Mouse (Mus musculus) small intestine, adult 2 months (tissue): ENCODE results near the gene Epb41l5. TPM values are rescaled to one million over a fixed set of nuclear protein-coding genes. Genes with fewer than 3 reads are reported as not detected.

ENCODE experiments used
- H3K27ac ChIP-seq: fragments of 200-500 bp; 2 replicates; pipeline ENCODE4 v1.5.1; 2012; ENCODE audit warnings: low read depth, low read length, control low read depth, inconsistent platforms; ENCODE audit not compliant: insufficient read depth
- H3K27me3 ChIP-seq: fragments of 200-500 bp; 2 replicates; pipeline ENCODE4 v1.6.1; 2012; ENCODE audit warnings: mild to moderate bottlenecking, moderate library complexity, low read length, inconsistent platforms; ENCODE audit not compliant: control insufficient read depth, insufficient read depth
- H3K36me3 ChIP-seq: fragments of 200-500 bp; 2 replicates; pipeline ENCODE4 v1.6.1; 2012; ENCODE audit warnings: mild to moderate bottlenecking, low read length, control low read depth, inconsistent platforms; ENCODE audit not compliant: control insufficient read depth, insufficient read depth
- H3K4me1 ChIP-seq: fragments of 200-500 bp; 2 replicates; pipeline ENCODE4 v1.6.1; 2012; ENCODE audit warnings: low read length, inconsistent platforms, mixed read lengths; ENCODE audit not compliant: control insufficient read depth, insufficient read depth, insufficient read length
- H3K4me3 ChIP-seq: fragments of 200-500 bp; 2 replicates; pipeline ENCODE4 v1.5.1; 2012; ENCODE audit warnings: low read depth, mild to moderate bottlenecking, control low read depth, inconsistent platforms, low read length, moderate library complexity
- CTCF ChIP-seq: fragments of 200-500 bp; IDR thresholded peaks from 2 replicates; pipeline ENCODE4 v1.5.1; 2012; ENCODE audit warnings: low read depth, mild to moderate bottlenecking, control low read depth, inconsistent platforms, low read length, moderate library complexity, mixed read lengths; ENCODE audit not compliant: insufficient replicate concordance, insufficient read length; ENCODE audit errors: extremely low read depth
- POLR2A ChIP-seq: fragments of 200-500 bp; IDR thresholded peaks from 2 replicates; pipeline ENCODE4 v1.6.1; 2012; ENCODE audit warnings: low read depth, mild to moderate bottlenecking, control low read depth, inconsistent platforms, low read length, moderate library complexity
- WGBS: fragments of 180-500 bp; shearing (Covaris S2); methylation state at CpG from one replicate; pipeline ENCODE4 v1.1.7; 2018; 5-methylcytosine and 5-hydroxymethylcytosine counted together
- polyA plus RNA-seq: library from polyadenylated mRNA; depleted of rRNA; stranded (reverse); fragments of >200 nt; gene quantifications from 2 replicates; pipeline ENCODE4 v1.2.3, GENCODE M21; 2012

The Epb41l5 gene
- polyA plus RNA-seq, 1 experiment, result 2.2 TPM

DNA sequence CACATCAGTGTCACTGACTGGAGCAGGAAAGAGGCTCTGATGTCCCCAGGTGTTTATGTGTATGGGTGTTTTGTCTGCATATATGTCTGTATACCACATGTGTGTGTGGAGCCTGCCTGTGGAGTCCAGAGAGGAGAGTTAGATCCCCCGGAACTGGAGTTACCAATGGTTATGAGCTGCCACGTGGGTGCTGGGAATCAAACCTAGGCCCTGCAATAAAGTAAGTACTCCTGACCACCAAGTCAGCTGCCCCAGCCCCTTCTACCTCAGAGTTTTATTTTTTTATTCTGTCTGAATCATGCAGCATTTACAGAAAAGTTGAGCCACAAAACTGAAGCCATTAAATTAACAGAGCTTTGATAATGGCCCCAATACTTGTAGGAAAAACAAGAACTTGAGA is 98.7 kb downstream of the Epb41l5 start:
- TF ChIP-seq POLR2A (no peak), CTCF (no peak)
- H3K4me3 ChIP-seq, result no peak overlapping the region
- WGBS, result 94% methylated on average over 2 of the region's 2 CpGs

DNA sequence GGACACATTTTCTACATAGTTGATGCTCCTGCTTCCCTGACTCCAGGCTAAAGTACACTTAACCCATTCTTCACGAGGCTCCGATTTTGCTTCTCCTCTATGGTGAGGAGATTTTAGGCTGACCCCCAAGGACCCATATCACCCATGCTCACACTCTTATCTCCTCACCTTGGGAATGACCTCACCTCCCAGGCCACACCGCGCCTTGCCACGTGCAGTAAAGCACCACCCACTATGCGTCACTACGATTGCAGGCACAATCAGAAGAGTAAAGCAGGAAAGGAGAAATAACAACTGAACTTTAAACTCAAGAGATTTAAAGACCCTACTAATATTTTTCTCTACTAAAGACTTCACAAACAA is 99.5 kb downstream of the Epb41l5 start:
- no peak overlapping the region for H3K27ac ChIP-seq
- no peaks in the 10 kb centered on the region for H3K27me3 ChIP-seq
- TF ChIP-seq POLR2A (no peak), CTCF (no peak)
- 39% methylated on average over 7 of the region's 7 CpGs for WGBS
- no peak overlapping the region for H3K4me3 ChIP-seq
- H3K4me1 ChIP-seq, result no peaks in the 10 kb centered on the region; the same call in 1 of the 2 replicates
- H3K36me3 ChIP-seq, result no peaks in the 10 kb centered on the region

More for the DNA sequence above, 98.7 kb downstream of the Epb41l5 start:
- no peaks in the 10 kb centered on the region; the same call in 1 of the 2 replicates for H3K4me1 ChIP-seq
- H3K27me3 ChIP-seq, result no peaks in the 10 kb centered on the region
- no peaks in the 10 kb centered on the region for H3K36me3 ChIP-seq
- H3K27ac ChIP-seq, result no peak overlapping the region

DNA sequence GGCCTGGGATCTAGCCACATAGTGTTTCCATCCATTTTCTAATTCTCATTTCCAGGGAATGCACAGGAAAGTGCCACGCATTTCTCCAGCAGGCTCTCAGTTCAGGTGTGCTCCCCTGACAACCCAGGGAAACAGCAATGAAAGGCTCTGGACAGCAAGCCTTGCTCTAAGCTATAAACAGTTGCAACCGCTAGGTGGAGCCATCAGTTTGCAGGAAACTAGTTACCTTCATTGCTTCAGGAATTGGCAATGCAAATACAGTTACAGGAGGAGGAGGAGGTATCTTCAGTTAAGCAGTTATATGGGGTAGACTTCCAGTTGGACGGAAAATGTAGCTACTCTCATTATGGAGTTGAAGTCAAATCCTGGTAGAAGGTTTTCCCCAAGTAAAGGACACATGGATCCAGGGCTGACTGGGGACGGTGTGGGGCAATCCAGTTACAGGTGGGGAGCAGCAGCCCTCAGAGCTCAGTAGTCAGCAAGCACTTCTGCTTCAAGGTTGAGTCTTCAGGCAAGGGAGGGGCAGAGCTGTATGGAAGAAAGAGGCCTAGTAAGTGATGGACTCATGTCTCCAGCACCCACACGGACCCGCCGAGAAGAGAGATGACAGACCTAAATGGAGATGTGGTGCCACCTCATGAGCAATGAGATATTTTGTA is 100.0 kb downstream of the Epb41l5 start:
- H3K4me3 ChIP-seq, result no peak overlapping the region
- TF ChIP-seq POLR2A, result no peak
- TF ChIP-seq CTCF, result peak; percentile 51; the same call in 1 of the 2 replicates
- no peak overlapping the region for H3K27ac ChIP-seq
- no peaks in the 10 kb centered on the region for H3K36me3 ChIP-seq
- no peaks in the 10 kb centered on the region; the same call in 1 of the 2 replicates for H3K4me1 ChIP-seq
- no peaks in the 10 kb centered on the region for H3K27me3 ChIP-seq
- WGBS, result 58% methylated on average over 7 of the region's 7 CpGs

DNA sequence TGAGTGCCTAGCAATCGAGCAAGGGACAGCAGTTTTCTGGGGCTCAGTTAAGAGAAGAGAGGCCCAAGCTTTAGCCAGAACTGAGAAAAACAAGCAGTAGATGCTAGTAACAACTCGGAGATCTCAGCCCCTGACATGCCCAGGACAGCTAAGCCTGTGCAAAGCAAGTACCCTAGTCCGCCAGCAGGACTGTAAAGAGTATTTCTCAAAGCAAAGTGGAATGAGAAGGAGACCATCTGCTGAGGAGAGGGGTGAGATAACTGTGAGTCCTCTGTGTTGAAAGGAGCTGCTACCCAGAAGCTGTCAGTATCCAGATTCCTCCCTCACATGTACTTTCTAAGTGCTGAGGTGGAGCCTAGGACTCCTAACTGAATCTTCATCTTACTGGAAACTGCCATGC is 102.3 kb downstream of the Epb41l5 start:
- H3K4me1 ChIP-seq, result peaks cover 4% of the 10 kb centered on the region; the same call in 1 of the 2 replicates
- H3K36me3 ChIP-seq, result no peaks in the 10 kb centered on the region
- TF ChIP-seq CTCF (no peak), POLR2A (no peak)
- no peak overlapping the region for H3K27ac ChIP-seq
- H3K4me3 ChIP-seq, result no peak overlapping the region
- H3K27me3 ChIP-seq, result no peaks in the 10 kb centered on the region
- WGBS, result 81% methylated on average over 3 of the region's 3 CpGs

DNA sequence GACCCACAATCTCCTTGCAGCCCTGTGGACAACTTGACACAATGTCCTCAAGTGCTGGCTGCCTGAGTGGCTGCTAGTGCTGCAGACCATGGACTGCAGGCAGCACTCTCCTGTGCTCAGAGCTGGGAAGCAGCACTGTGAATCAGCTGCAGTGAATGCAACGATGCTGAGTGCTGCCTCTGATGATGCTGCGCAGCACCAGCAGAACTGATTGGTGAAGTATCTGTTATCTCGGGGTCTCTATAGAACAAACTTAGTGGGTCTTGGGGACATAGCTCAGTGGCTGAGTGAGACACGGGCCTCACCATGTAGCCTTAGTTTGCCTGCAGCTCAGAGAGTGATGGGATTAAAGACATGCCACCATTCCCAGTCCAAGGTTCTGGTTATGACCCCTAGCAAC is 103.1 kb downstream of the Epb41l5 start:
- Histone ChIP-seq H3K27ac (no peak overlapping the region), H3K27me3 (no peaks in the 10 kb centered on the region), H3K4me1 (peaks cover 8% of the 10 kb centered on the region; the same call in 1 of the 2 replicates), H3K36me3 (no peaks in the 10 kb centered on the region), H3K4me3 (no peak overlapping the region)
- TF ChIP-seq CTCF (no peak), POLR2A (no peak)
- WGBS, result 90% methylated on average over 4 of the region's 4 CpGs

DNA sequence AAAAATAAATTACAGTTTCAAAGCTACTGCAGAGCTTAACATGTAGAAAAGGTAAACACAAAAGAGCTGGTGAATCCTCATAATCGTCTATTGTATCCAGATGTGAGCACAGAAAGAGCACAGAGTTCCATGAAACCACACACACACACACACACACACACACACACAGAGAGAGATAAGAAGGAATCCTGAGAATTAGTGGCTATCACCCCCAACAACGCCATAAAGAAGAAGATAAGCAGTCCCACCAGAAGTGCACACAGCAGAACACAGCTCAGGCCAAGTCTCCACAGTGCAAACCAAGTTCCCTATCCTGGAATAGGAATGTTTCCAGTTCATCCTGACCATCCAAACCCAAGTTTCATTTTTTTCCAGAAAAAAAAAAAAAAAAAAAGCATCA is 103.6 kb downstream of the Epb41l5 start:
- no peak for TF ChIP-seq POLR2A
- no peak for TF ChIP-seq CTCF
- WGBS, result 23% methylated on average over 2 of the region's 2 CpGs
- Histone ChIP-seq H3K27me3 (no peaks in the 10 kb centered on the region), H3K36me3 (no peaks in the 10 kb centered on the region), H3K27ac (no peak overlapping the region), H3K4me3 (no peak overlapping the region), H3K4me1 (peaks cover 8% of the 10 kb centered on the region; the same call in 1 of the 2 replicates)

DNA sequence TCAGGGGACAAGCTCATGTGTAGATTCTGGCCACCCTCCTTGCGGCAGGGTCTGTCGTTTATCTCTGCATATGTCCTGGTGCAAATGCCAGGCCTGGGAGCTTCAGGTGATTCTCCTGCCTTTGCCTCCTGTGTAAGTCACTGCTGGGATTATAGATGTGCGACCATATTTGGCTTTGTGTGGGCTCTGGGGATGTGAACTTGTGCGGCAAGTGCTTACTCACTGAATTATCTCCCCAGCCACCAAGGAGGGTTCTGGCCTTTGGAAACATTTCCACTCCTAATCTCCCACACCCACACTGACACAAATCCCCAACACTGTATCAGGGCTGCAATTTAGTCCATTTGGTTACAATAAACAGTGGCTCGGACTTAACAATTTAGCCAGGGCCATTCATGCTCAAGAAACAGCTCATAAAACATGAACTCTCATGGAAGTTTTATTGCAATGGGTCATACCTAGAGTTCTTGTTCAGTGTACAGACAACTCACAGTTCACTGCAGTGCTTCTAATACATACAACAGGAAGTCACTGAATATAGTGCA is 104.1 kb downstream of the Epb41l5 start:
- Histone ChIP-seq H3K27ac (no peak overlapping the region), H3K4me3 (no peak overlapping the region), H3K36me3 (no peaks in the 10 kb centered on the region), H3K27me3 (no peaks in the 10 kb centered on the region), H3K4me1 (peaks cover 8% of the 10 kb centered on the region; the same call in 1 of the 2 replicates)
- TF ChIP-seq POLR2A (no peak), CTCF (no peak)
- WGBS, result 79% methylated on average over 5 of the region's 5 CpGs
